Mouse (Mus musculus) lung, embryonic 14.5 days (tissue): Measurements from ENCODE around the gene 2510002D24Rik. TPM values are rescaled to one million over a fixed set of nuclear protein-coding genes. Genes with fewer than 3 reads are reported as not detected.
"Not testable (repeated sequence)": the region's sequence is repeated elsewhere in the genome, so short reads cannot be mapped to it uniquely, and the experiment has no call there.

Source experiments
- ATAC-seq: fragments of 200-750 bp; cut with Nextera tagmentation; 2 replicates; pipeline ENCODE4 v1.8.0; 2017; ENCODE audit warnings: mild to moderate bottlenecking, moderate TSS enrichment, moderate library complexity; ENCODE audit not compliant: insufficient read depth
- DNase-seq: peaks from one replicate; pipeline ENCODE4 v3.0.0-alpha.2; 2015
- H3K27ac ChIP-seq: fragments of 300-500 bp; sonication (generic); 2 replicates; pipeline ENCODE4 v1.5.1; 2014; ENCODE audit warnings: low read depth, mild to moderate bottlenecking, moderate library complexity
- H3K27me3 ChIP-seq: fragments of 300-500 bp; sonication (generic); 2 replicates; pipeline ENCODE4 v1.6.1; 2014; ENCODE audit warnings: low read length, control low read depth; ENCODE audit not compliant: insufficient read depth
- H3K36me3 ChIP-seq: fragments of 300-500 bp; sonication (generic); 2 replicates; pipeline ENCODE4 v1.6.1; 2014; ENCODE audit warnings: control low read depth; ENCODE audit not compliant: insufficient read depth
- H3K4me1 ChIP-seq: fragments of 300-500 bp; sonication (generic); 2 replicates; pipeline ENCODE4 v1.6.1; 2014; ENCODE audit warnings: antibody characterized with exemption, control low read depth; ENCODE audit not compliant: insufficient read depth
- H3K4me2 ChIP-seq: fragments of 300-500 bp; sonication (generic); 2 replicates; pipeline ENCODE4 v1.6.1; 2014; ENCODE audit warnings: mild to moderate bottlenecking
- H3K4me3 ChIP-seq: fragments of 300-500 bp; sonication (generic); 2 replicates; pipeline ENCODE4 v1.5.1; 2014; ENCODE audit warnings: low read depth, low read length
- H3K9ac ChIP-seq: fragments of 300-500 bp; sonication (generic); 2 replicates; pipeline ENCODE4 v1.6.1; 2014
- H3K9me3 ChIP-seq: fragments of 300-500 bp; sonication (generic); 2 replicates; pipeline ENCODE4 v1.6.1; 2016; ENCODE audit warnings: low read depth, low read length, control low read depth
- CTCF ChIP-seq: IDR thresholded peaks from 2 replicates; pipeline ENCODE4 v1.5.1; 2016; ENCODE audit warnings: antibody characterized with exemption, low read depth
- WGBS: fragments of 180-500 bp; shearing (Covaris S2); extraction: QIAGEN DNeasy Blood & Tissue Kit; methylation state at CpG from one replicate; pipeline ENCODE4 v1.1.7; 2014; 5-methylcytosine and 5-hydroxymethylcytosine counted together
- polyA plus RNA-seq: library from polyadenylated mRNA; unstranded; fragments of >200 nt; fragmentation: Nextera tagmentation; extraction: Ambion mirVana; gene quantifications from 2 replicates; pipeline ENCODE4 v1.2.1, GENCODE M21; 2014

2510002D24Rik gene
- polyA plus RNA-seq, 1 experiment from 2014 or later = 30.9 TPM

DNA sequence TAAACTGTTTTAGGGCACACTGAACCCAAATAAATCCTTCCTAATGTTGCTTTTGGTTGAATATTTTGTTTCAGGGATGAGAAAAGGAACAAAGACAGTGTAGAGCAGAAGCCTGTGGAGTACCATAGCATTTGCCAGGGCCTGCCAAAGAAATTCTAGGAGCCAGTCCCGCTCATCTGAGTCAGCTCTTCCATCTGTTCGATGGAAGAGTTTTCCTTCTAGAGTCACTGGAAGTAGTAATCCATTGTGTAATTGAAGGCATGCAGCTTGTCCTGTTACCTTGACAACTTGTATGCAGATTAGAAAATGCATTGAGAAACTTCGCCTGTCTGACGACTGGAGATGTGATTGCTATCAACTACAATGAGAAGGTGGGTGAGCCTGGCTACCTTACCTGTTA lies 13.5 kb upstream of the 2510002D24Rik start:
- H3K27me3 ChIP-seq = no peaks in the 10 kb centered on the region
- peaks cover 98% of the 10 kb centered on the region for H3K36me3 ChIP-seq
- ATAC-seq (no peak), DNase-seq (no peak)
- TF ChIP-seq CTCF = no peak
- no peak overlapping the region for H3K9ac ChIP-seq
- no peaks in the 10 kb centered on the region for H3K4me1 ChIP-seq
- whole genome bisulfite sequencing = 84% methylated on average over 4 of the region's 4 CpGs
- no peak overlapping the region for H3K4me2 ChIP-seq
- H3K4me3 ChIP-seq = no peak overlapping the region
- no peak overlapping the region for H3K27ac ChIP-seq
- H3K9me3 ChIP-seq = no peaks in the 10 kb centered on the region

DNA sequence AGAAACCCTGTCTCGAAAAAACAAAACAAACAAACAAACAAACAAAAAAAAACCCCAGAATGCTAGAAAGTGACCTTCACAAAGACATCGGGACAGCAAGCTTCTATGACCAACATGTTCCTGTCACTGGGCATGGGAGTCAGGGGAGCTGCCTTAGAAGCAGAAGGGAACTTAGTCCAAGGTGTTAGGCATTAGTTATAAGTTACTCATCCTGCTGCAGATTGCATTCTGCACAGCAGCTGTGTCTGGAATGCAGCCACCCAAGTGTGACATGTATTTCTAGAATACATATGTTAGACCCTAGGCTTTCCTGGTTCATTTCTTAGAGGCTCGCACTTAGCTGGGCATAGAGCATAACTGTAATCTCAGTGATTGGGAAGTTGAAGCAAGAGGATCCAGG lies 7.7 kb upstream of the 2510002D24Rik start:
- no peak for TF ChIP-seq CTCF
- peaks cover 90% of the 10 kb centered on the region for H3K36me3 ChIP-seq
- H3K27ac ChIP-seq = no peak overlapping the region
- no peaks in the 10 kb centered on the region for H3K27me3 ChIP-seq
- no peaks in the 10 kb centered on the region for H3K4me1 ChIP-seq
- 95% methylated on average over 3 of the region's 3 CpGs for WGBS
- H3K4me2 ChIP-seq = no peak overlapping the region
- H3K9me3 ChIP-seq = no peaks in the 10 kb centered on the region
- DNase-seq (no peak), ATAC-seq (no peak)
- no peak overlapping the region for H3K9ac ChIP-seq
- H3K4me3 ChIP-seq = no peak overlapping the region

DNA sequence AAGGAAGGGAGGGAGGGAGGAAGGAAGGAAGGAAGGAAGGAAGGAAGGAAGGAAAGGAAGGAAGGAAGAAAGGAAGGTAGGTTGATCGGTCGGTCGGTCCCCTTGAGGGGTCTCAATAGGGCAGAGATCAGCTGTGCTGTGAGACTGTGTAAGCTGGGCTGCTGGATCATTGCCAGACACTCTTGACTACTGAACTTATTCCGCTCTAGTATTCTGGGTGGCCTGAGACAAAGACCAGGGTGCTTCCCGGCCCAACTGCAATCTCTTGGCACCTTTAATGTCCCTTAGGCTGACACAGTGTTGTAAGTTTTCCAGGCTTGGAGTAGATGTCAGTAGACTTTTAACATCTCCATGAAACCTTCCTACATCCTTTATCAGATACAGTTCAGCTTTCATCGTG lies 7.3 kb upstream of the 2510002D24Rik start:
- no peak for ATAC-seq
- H3K36me3 ChIP-seq = peaks cover 91% of the 10 kb centered on the region
- H3K9ac ChIP-seq = no peak overlapping the region
- no peaks in the 10 kb centered on the region for H3K9me3 ChIP-seq
- no peaks in the 10 kb centered on the region for H3K4me1 ChIP-seq
- DNase-seq = peak; percentile 8
- H3K27me3 ChIP-seq = no peaks in the 10 kb centered on the region
- no peak overlapping the region for H3K4me2 ChIP-seq
- H3K4me3 ChIP-seq = no peak overlapping the region
- no peak overlapping the region for H3K27ac ChIP-seq
- 84% methylated on average over 6 of the region's 6 CpGs for WGBS
- no peak for TF ChIP-seq CTCF

DNA sequence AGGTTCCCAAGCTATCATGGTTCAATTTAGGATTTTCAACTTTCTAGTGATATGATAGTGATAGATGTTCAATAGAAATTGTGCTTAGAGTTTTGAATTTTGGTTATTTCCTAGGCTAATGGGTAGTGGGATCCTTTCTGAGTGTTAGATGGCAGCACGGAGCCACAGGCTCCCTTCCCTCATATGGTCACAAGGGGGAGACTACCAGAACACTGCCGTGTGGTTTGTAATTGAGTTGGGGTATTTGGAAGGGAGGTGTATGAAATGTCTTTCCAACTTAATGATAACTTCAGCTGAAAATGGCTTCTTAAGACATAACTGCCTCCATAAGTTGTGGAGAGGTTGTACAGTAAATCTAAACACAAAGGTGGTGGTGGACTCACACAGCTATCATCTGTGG lies 2.9 kb upstream of the 2510002D24Rik start:
- Histone ChIP-seq H3K4me3 (no peak overlapping the region), H3K27ac (no peak overlapping the region), H3K4me2 (no peak overlapping the region), H3K36me3 (peaks cover 60% of the 10 kb centered on the region), H3K9ac (no peak overlapping the region), H3K27me3 (no peaks in the 10 kb centered on the region), H3K4me1 (no peaks in the 10 kb centered on the region), H3K9me3 (no peaks in the 10 kb centered on the region)
- 61% methylated on average over 2 of the region's 2 CpGs for WGBS
- no peak for ATAC-seq
- peak; percentile 22 for TF ChIP-seq CTCF
- no peak for DNase-seq

DNA sequence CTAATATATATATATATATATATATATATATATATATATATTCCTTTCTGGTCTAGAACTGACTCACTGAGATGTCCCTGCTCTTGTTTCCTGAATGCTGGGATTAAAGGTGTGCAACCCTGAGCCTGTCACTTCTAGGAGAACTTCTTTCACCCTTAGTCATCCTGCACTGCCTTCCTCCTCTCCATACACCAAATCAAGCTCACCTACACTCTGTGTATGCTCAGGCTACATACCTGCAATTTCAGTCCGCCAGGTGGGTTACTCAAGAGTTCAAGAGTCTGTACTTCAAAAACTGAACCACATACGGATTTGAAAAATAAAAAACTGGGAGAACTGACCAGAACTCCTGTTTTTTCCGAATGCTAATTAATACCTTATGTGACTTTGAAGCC lies 308 bp upstream of the 2510002D24Rik start:
- no peaks in the 10 kb centered on the region for H3K9me3 ChIP-seq
- WGBS = 23% methylated on average over 3 of the region's 3 CpGs
- DNase-seq = no peak

DNA sequence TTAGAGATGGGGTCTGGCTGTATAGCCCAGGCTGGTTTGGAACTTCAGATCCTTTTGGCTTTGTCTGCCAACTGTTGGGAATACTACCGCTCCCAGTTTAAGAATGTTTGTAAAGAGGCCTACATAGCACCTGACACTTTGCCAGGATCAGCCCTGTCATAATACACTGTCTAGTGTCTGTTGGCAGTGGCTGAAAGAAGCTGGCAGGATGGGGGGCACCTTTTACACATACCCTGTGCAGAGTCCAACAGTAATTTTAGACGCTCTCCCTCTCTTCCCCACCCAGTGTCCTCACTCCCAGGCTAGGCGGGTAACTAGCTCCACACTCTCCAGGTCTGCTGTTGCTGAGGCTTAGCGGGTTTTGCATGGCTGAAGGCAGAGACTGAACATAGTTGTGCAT lies 2.0 kb downstream of the 2510002D24Rik start:
- H3K27ac ChIP-seq = no peak overlapping the region
- no peak overlapping the region for H3K9ac ChIP-seq
- no peaks in the 10 kb centered on the region for H3K9me3 ChIP-seq
- H3K36me3 ChIP-seq = peaks cover 20% of the 10 kb centered on the region
- no peak for TF ChIP-seq CTCF
- no peak overlapping the region for H3K4me2 ChIP-seq
- no peaks in the 10 kb centered on the region for H3K4me1 ChIP-seq
- DNase-seq (no peak), ATAC-seq (no peak)
- no peaks in the 10 kb centered on the region for H3K27me3 ChIP-seq
- 92% methylated on average over 4 of the region's 4 CpGs for WGBS
- H3K4me3 ChIP-seq = no peak overlapping the region

More for the DNA sequence above, 308 bp upstream of the 2510002D24Rik start:
- Histone ChIP-seq H3K9ac (peak overlapping the region; percentile 85), H3K4me1 (no peaks in the 10 kb centered on the region), H3K27me3 (no peaks in the 10 kb centered on the region), H3K4me3 (peak overlapping the region; percentile 89), H3K4me2 (peak overlapping the region; percentile 76), H3K27ac (no peak overlapping the region; the same call in 1 of the 2 replicates), H3K36me3 (peaks cover 39% of the 10 kb centered on the region)
- TF ChIP-seq CTCF = no peak
- peak; percentile 48; the same call in 1 of the 2 replicates for ATAC-seq

DNA sequence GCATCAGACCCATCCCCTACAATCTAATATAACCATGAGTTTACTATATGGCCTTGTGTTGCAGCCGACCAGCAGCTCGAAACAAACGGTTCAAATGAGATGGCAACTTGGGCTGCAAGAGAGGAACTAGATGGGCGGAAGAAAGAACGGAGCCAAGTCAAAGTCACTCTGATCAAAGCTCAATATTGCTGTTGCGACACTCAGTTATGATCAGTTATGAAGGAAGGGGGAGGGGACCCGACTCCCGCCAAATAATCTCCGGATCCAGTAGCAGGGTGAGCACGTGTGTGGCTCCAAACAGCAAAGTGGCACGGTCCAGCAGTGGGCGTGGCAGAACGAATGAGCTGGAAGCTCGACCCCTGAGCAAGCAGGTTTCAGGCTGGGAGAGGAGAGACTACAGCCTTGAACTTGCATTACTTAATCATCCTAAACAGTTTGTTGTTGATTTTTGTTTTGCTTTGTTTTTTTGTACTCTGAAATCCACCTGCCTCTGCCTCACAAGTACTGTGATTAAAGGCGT lies 10.0 kb downstream of the 2510002D24Rik start:
- TF ChIP-seq CTCF = no peak
- 85% methylated on average over 15 of the region's 15 CpGs for WGBS
- no peak for ATAC-seq

DNA sequence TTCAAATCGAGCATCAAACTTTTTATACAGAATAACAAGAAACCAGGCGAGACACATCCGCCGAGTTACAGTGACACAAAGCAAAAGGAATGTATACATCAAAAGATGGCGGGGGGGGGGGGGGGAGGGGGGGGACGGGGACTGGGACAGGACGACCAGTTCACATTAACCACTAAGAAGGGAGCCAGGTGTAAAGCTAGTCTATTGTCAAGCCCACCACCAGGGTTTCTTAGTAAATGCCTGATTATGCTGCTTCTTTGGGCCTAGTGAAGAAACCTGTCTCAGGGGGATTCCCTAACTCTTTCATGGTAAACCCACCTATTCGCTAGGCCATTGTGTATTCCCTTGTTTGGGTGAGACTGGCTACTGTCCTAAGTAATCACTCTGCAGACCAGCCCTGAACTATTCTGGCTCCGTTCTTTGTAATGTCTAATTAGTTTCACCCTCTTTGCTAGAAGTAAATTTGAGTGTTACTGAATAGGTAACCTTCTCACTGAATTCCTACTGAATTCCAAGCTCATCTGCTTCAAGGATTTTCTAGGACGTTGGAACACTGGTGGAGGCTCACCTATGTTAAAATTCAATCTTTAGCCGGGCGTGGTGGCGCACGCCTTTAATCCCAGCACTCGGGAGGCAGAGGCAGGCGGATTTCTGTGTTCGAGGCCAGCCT lies 13.3 kb downstream of the 2510002D24Rik start:
- H3K9ac ChIP-seq, DNase-seq, H3K27ac ChIP-seq, H3K27me3 ChIP-seq, H3K9me3 ChIP-seq, ATAC-seq, H3K4me2 ChIP-seq, H3K36me3 ChIP-seq, H3K4me1 ChIP-seq, H3K4me3 ChIP-seq: not testable (repeated sequence)
- 83% methylated on average over 17 of the region's 17 CpGs for WGBS

More for the DNA sequence above, 10.0 kb downstream of the 2510002D24Rik start:
- H3K27ac ChIP-seq = no peak overlapping the region
- H3K36me3 ChIP-seq = no peaks in the 10 kb centered on the region
- no peak overlapping the region for H3K4me3 ChIP-seq
- H3K27me3 ChIP-seq = no peaks in the 10 kb centered on the region
- no peak overlapping the region for H3K9ac ChIP-seq
- H3K9me3 ChIP-seq = no peaks in the 10 kb centered on the region
- no peak for DNase-seq
- H3K4me2 ChIP-seq = no peak overlapping the region
- H3K4me1 ChIP-seq = no peaks in the 10 kb centered on the region
